Mouse (Mus musculus): ENCODE data around the gene Cbx6.

- TF ChIP-seq CTCF (IDR thresholded peaks at IDR 0.05; ENCODE audit: extremely low read depth, insufficient read depth, low read length) = peak; percentile 50
- peak; percentile 65 for TF ChIP-seq POLR2A (IDR thresholded peaks at IDR 0.05; ENCODE audit: extremely low read depth, insufficient read depth, low read length)
Measured at GRCm38 (mm10) chr15:79883352-79883822, 48.9 kb upstream of the Cbx6 start.
